Mouse (Mus musculus): ENCODE measurements around the gene Tmem218. TPM values are rescaled to one million over a fixed set of nuclear protein-coding genes. Genes with fewer than 3 reads are reported as not detected.

Gene Tmem218
- polyA plus RNA-seq, 1 experiment from 2014 or later = 6.7 TPM

- Histone ChIP-seq H3K4me3 (ENCODE audit: low read depth, low read length) (peak overlapping the region; percentile 49), H3K4me1 (replicated peaks; ENCODE audit: control insufficient read depth, insufficient read depth, low read length) (0 out of 2 replicates have a peak, but pooled peaks cover 3% of the 10 kb centered on the region), H3K27ac (ENCODE audit: low read depth, low read length) (no peak overlapping the region), H3K27me3 (replicated peaks; ENCODE audit: control insufficient read depth, insufficient read depth, low read length) (0 out of 2 replicates have a peak, but pooled peaks cover 3% of the 10 kb centered on the region), H3K4me2 (peak overlapping the region; percentile 77), H3K9ac (ENCODE audit: low read depth, low read length) (no peak overlapping the region), H3K36me3 (ENCODE audit: control insufficient read depth, insufficient read depth, low read length) (no peaks in the 10 kb centered on the region), H3K9me3 (ENCODE audit: control insufficient read depth, low read length) (no peaks in the 10 kb centered on the region)
- WGBS = 34% methylated on average over 7 of the region's 7 CpGs
- DNase-seq (ENCODE audit: low spot score) (no peak), ATAC-seq (replicated peaks; ENCODE audit: low FRiP score) (peak; percentile 32; the same call in 1 of the 2 replicates)
Observed at GRCm38 (mm10) chr9:37255889-37256225, 47.8 kb downstream of the Tmem218 start.

GRCm38 (mm10) chr9:37266622-37267021 lies 58.6 kb downstream of the Tmem218 start:
- Histone ChIP-seq H3K4me2 (no peak overlapping the region), H3K27ac (ENCODE audit: low read depth, low read length) (no peak overlapping the region), H3K27me3 (replicated peaks; ENCODE audit: control insufficient read depth, insufficient read depth, low read length) (no peaks in the 10 kb centered on the region), H3K4me3 (ENCODE audit: low read depth, low read length) (no peak overlapping the region), H3K4me1 (replicated peaks; ENCODE audit: control insufficient read depth, insufficient read depth, low read length) (no peaks in the 10 kb centered on the region), H3K9me3 (ENCODE audit: control insufficient read depth, low read length) (no peaks in the 10 kb centered on the region), H3K36me3 (ENCODE audit: control insufficient read depth, insufficient read depth, low read length) (no peaks in the 10 kb centered on the region), H3K9ac (ENCODE audit: low read depth, low read length) (no peak overlapping the region)
- no peak for DNase-seq (ENCODE audit: low spot score)
- 88% methylated on average over 2 of the region's 2 CpGs for WGBS
- no peak for ATAC-seq (replicated peaks; ENCODE audit: low FRiP score)

Other genes starting within 250 kb of the Tmem218 start
- gene Pknox2, start 60.8 kb upstream of the Tmem218 start, polyA plus RNA-seq (2014; fragmentation: Nextera tagmentation; extraction: Ambion mirVana) = 2.9 TPM in 2 replicates
- 1.7 and 2.0 TPM in 2 replicates for gene Slc37a2, start 47.5 kb downstream of the Tmem218 start, polyA plus RNA-seq (2014; fragmentation: Nextera tagmentation; extraction: Ambion mirVana)
- gene Ccdc15, start 140.2 kb downstream of the Tmem218 start, polyA plus RNA-seq (2014; fragmentation: Nextera tagmentation; extraction: Ambion mirVana) = 6.4 and 6.6 TPM in 2 replicates
- gene Hepacam, start 159.1 kb downstream of the Tmem218 start, polyA plus RNA-seq (2014; fragmentation: Nextera tagmentation; extraction: Ambion mirVana) = not detected in 2 replicates
- 7.6 and 8.5 TPM in 2 replicates for gene Robo4, start 193.7 kb downstream of the Tmem218 start, polyA plus RNA-seq (2014; fragmentation: Nextera tagmentation; extraction: Ambion mirVana)
- gene Robo3, start 225.0 kb downstream of the Tmem218 start, polyA plus RNA-seq (2014; fragmentation: Nextera tagmentation; extraction: Ambion mirVana) = 0.18 and 0.32 TPM in 2 replicates

All from liver, embryonic 11.5 days (tissue).